Mouse (Mus musculus): ENCODE data around the gene Prkca. TPM values are rescaled to one million over a fixed set of nuclear protein-coding genes. Genes with fewer than 3 reads are reported as not detected.

The Prkca gene
- total RNA-seq, 4 experiments from 2014 or later, result 28.2 to 38.1 (median 33.4) TPM

GRCm38 (mm10) chr11:108165725-108166124 is 178.0 kb downstream of the Prkca start:
- peak; percentile 42 for DNase-seq (ENCODE audit: low spot score)

- no peak for DNase-seq (ENCODE audit: low spot score)
These were observed 181.1 kb downstream of the Prkca start for GRCm38 (mm10) chr11:108162639-108163038.

- DNase-seq (ENCODE audit: low spot score), result no peak
These were observed 181.6 kb downstream of the Prkca start for GRCm38 (mm10) chr11:108162110-108162509.

GRCm38 (mm10) chr11:108160056-108160455 is 183.7 kb downstream of the Prkca start:
- no peak for DNase-seq (ENCODE audit: low spot score)

GRCm38 (mm10) chr11:108158046-108158445 is 185.7 kb downstream of the Prkca start:
- no peak for DNase-seq (ENCODE audit: low spot score)

- no peak for DNase-seq (ENCODE audit: low spot score)
These were observed 186.7 kb downstream of the Prkca start for GRCm38 (mm10) chr11:108157074-108157473.

- no peak for DNase-seq (ENCODE audit: low spot score)
These were observed 187.6 kb downstream of the Prkca start for GRCm38 (mm10) chr11:108156107-108156506.

- DNase-seq (ENCODE audit: low spot score), result no peak
These were observed 188.6 kb downstream of the Prkca start for GRCm38 (mm10) chr11:108155088-108155580.

GRCm38 (mm10) chr11:108153997-108154841 is 189.5 kb downstream of the Prkca start:
- no peak for DNase-seq (ENCODE audit: low spot score)

- DNase-seq (ENCODE audit: low spot score), result no peak
These were observed 191.1 kb downstream of the Prkca start for GRCm38 (mm10) chr11:108152591-108152990.

GRCm38 (mm10) chr11:108150410-108150809 is 193.3 kb downstream of the Prkca start:
- peak; percentile 38 for DNase-seq (ENCODE audit: low spot score)

GRCm38 (mm10) chr11:108149187-108149586 is 194.5 kb downstream of the Prkca start:
- no peak for DNase-seq (ENCODE audit: low spot score)

GRCm38 (mm10) chr11:108148491-108148890 is 195.2 kb downstream of the Prkca start:
- DNase-seq (ENCODE audit: low spot score), result no peak

- no peak for DNase-seq (ENCODE audit: low spot score)
These were observed 197.8 kb downstream of the Prkca start for GRCm38 (mm10) chr11:108145752-108146496.

GRCm38 (mm10) chr11:108145128-108145527 is 198.6 kb downstream of the Prkca start:
- no peak for DNase-seq (ENCODE audit: low spot score)

- DNase-seq (ENCODE audit: low spot score), result no peak
These were observed 200.0 kb downstream of the Prkca start for GRCm38 (mm10) chr11:108143739-108144138.

GRCm38 (mm10) chr11:108140028-108140427 is 203.7 kb downstream of the Prkca start:
- DNase-seq (ENCODE audit: low spot score), result no peak

GRCm38 (mm10) chr11:108136341-108136740 is 207.4 kb downstream of the Prkca start:
- DNase-seq (ENCODE audit: low spot score), result no peak

- no peak for DNase-seq (ENCODE audit: low spot score)
These were observed 208.1 kb downstream of the Prkca start for GRCm38 (mm10) chr11:108135407-108136159.

GRCm38 (mm10) chr11:108128593-108128992 is 215.1 kb downstream of the Prkca start:
- peak; percentile 62 for DNase-seq (ENCODE audit: low spot score)

GRCm38 (mm10) chr11:108127908-108128307 is 215.8 kb downstream of the Prkca start:
- no peak for DNase-seq (ENCODE audit: low spot score)

GRCm38 (mm10) chr11:108122486-108122885 is 221.2 kb downstream of the Prkca start:
- DNase-seq (ENCODE audit: low spot score), result no peak
